Mouse (Mus musculus): ENCODE data around the gene Ubr7. TPM values are rescaled to one million over a fixed set of nuclear protein-coding genes. Genes with fewer than 3 reads are reported as not detected.
A peak's percentile ranks its signal among the peaks of the same experiment; 100 is the strongest.

Ubr7 gene
- polyA plus RNA-seq, 1 experiment from 2014 or later = 35.8 TPM

DNA sequence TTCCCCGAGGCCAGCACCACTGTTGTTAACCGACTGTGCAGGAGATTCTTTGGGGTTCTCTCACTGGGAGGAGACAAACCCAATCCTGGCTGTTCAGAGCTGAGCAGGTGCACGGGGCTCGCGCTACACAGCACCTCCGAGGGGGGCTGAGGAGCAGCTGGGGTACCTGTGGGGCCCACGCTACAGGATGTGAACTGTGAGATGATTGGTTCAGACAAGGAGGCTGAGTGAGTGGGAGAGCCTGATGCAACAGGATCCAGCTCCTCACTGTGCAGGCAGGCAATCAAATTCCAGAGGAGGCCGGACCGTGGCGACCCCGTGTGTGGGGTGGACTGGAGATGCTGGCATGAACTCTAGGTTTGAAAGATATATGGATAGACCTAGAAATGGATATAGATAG is 35.3 kb upstream of the Ubr7 start:
- Histone ChIP-seq H3K27me3 (ENCODE audit: control insufficient read depth, insufficient read depth, low read length) (no peaks in the 10 kb centered on the region), H3K9me3 (replicated peaks; ENCODE audit: control insufficient read depth, low read length) (no peaks in the 10 kb centered on the region), H3K4me3 (ENCODE audit: low read depth, low read length) (no peak overlapping the region), H3K4me1 (ENCODE audit: control insufficient read depth, insufficient read depth, low read length) (no peaks in the 10 kb centered on the region), H3K4me2 (no peak overlapping the region), H3K36me3 (ENCODE audit: control insufficient read depth, insufficient read depth, low read length) (no peaks in the 10 kb centered on the region), H3K9ac (ENCODE audit: low read depth, low read length) (no peak overlapping the region), H3K27ac (ENCODE audit: low read depth, low read length) (no peak overlapping the region)
- WGBS (ENCODE audit: insufficient replicate concordance) = 63% methylated on average over 11 of the region's 11 CpGs
- ATAC-seq (replicated peaks; ENCODE audit: insufficient number of reproducible peaks, low FRiP score, low TSS enrichment) = no peak

DNA sequence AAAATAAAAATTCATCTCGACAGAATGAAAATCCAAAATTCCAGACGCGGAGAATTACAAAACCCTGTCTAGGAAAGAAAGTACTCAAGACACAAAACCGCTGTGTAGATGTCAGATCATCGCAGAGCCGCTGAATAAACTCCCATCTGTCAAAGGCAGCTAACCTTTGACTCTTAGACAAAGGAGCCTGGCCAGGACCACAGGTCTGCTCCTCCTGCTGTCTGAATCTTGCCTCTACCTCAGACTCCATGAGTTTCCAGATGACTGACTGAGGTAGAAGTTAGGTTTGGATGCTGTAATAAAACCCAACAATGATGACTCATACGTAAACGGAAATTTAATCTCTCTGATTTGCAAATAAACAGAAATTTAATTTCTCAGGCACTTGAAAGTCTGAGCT is 34.8 kb upstream of the Ubr7 start:
- Histone ChIP-seq H3K9me3 (replicated peaks; ENCODE audit: control insufficient read depth, low read length) (no peaks in the 10 kb centered on the region), H3K9ac (ENCODE audit: low read depth, low read length) (no peak overlapping the region), H3K4me2 (no peak overlapping the region), H3K27me3 (ENCODE audit: control insufficient read depth, insufficient read depth, low read length) (no peaks in the 10 kb centered on the region), H3K27ac (ENCODE audit: low read depth, low read length) (no peak overlapping the region), H3K36me3 (ENCODE audit: control insufficient read depth, insufficient read depth, low read length) (no peaks in the 10 kb centered on the region), H3K4me1 (ENCODE audit: control insufficient read depth, insufficient read depth, low read length) (no peaks in the 10 kb centered on the region), H3K4me3 (ENCODE audit: low read depth, low read length) (no peak overlapping the region)
- 74% methylated on average over 8 of the region's 8 CpGs for WGBS (ENCODE audit: insufficient replicate concordance)
- ATAC-seq (replicated peaks; ENCODE audit: insufficient number of reproducible peaks, low FRiP score, low TSS enrichment) = no peak

DNA sequence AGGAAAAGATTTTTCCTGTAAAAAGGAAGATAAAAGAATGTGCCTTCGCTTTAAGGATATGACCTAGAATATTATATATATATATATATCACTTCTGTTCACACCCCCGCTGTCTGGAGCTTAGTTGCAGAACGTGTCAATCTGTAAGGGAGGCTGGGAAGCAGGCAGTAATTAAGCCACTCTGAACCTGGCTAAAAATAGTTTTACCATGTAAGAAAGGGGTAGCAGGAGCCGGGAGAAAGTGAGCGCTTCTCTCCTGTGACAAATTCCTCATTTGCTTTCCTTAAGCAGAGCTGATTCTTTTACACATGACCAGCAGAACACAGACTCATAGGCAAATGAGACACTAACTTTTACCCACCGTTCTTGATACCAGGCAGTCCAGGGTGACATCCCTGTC is 33.9 kb upstream of the Ubr7 start:
- no peak for ATAC-seq (replicated peaks; ENCODE audit: insufficient number of reproducible peaks, low FRiP score, low TSS enrichment)

DNA sequence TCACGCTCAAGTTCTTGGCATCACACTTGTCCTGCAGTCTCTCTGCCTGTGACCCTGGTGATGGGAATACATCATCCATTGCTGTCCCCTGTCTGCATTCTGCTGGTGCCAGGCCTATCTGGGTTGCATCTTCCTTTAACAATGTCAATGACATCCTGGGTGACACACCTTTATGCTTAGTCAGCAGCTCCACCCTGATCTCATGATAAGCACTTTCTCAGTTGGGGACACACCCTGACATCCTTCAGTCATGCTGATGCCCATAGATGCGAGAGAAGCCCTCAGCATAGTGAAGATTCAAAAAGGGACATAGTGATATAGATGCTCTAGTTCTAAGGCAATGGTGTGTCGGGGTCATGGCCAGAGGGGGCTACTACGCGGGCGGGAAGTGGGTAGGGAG is 32.6 kb upstream of the Ubr7 start:
- Histone ChIP-seq H3K4me3 (ENCODE audit: low read depth, low read length) (no peak overlapping the region), H3K9ac (ENCODE audit: low read depth, low read length) (no peak overlapping the region), H3K9me3 (replicated peaks; ENCODE audit: control insufficient read depth, low read length) (no peaks in the 10 kb centered on the region), H3K36me3 (ENCODE audit: control insufficient read depth, insufficient read depth, low read length) (no peaks in the 10 kb centered on the region), H3K4me1 (ENCODE audit: control insufficient read depth, insufficient read depth, low read length) (peaks cover 2% of the 10 kb centered on the region; the same call in 1 of the 2 replicates), H3K4me2 (no peak overlapping the region), H3K27ac (ENCODE audit: low read depth, low read length) (no peak overlapping the region), H3K27me3 (ENCODE audit: control insufficient read depth, insufficient read depth, low read length) (no peaks in the 10 kb centered on the region)
- no peak for ATAC-seq (replicated peaks; ENCODE audit: insufficient number of reproducible peaks, low FRiP score, low TSS enrichment)
- WGBS (ENCODE audit: insufficient replicate concordance) = 90% methylated on average over 6 of the region's 6 CpGs

More for the DNA sequence above, 33.9 kb upstream of the Ubr7 start:
- Histone ChIP-seq H3K4me1 (ENCODE audit: control insufficient read depth, insufficient read depth, low read length) (no peaks in the 10 kb centered on the region), H3K9ac (ENCODE audit: low read depth, low read length) (no peak overlapping the region), H3K27me3 (ENCODE audit: control insufficient read depth, insufficient read depth, low read length) (no peaks in the 10 kb centered on the region), H3K4me3 (ENCODE audit: low read depth, low read length) (no peak overlapping the region), H3K36me3 (ENCODE audit: control insufficient read depth, insufficient read depth, low read length) (no peaks in the 10 kb centered on the region), H3K9me3 (replicated peaks; ENCODE audit: control insufficient read depth, low read length) (no peaks in the 10 kb centered on the region), H3K4me2 (no peak overlapping the region), H3K27ac (ENCODE audit: low read depth, low read length) (no peak overlapping the region)
- WGBS (ENCODE audit: insufficient replicate concordance) = 49% methylated on average over 6 of the region's 6 CpGs

DNA sequence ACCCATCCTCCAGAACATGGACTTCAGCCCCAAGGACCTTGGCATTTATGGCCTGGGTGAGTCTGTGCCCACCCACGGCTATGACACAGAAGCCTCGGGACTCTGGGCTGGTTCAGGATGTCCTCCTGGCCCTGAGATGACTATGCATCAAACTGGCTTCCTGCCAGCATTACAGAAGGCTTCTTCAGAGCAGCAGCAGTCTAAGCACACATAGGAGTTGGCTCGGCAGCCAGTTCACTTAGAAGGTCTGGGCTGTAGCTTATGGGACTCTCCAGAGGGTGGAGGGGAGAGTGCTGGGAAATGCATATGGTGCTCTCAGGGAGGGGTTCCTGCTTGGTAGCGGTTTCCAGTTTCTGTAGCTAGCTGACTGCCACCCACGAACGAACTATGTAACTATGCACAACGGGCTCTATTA is 32.0 kb upstream of the Ubr7 start:
- no peak for ATAC-seq (replicated peaks; ENCODE audit: insufficient number of reproducible peaks, low FRiP score, low TSS enrichment)
- Histone ChIP-seq H3K36me3 (ENCODE audit: control insufficient read depth, insufficient read depth, low read length) (no peaks in the 10 kb centered on the region), H3K9ac (ENCODE audit: low read depth, low read length) (no peak overlapping the region), H3K4me1 (ENCODE audit: control insufficient read depth, insufficient read depth, low read length) (peaks cover 5% of the 10 kb centered on the region), H3K4me3 (ENCODE audit: low read depth, low read length) (no peak overlapping the region), H3K27me3 (ENCODE audit: control insufficient read depth, insufficient read depth, low read length) (no peaks in the 10 kb centered on the region), H3K9me3 (replicated peaks; ENCODE audit: control insufficient read depth, low read length) (no peaks in the 10 kb centered on the region), H3K27ac (ENCODE audit: low read depth, low read length) (no peak overlapping the region), H3K4me2 (no peak overlapping the region)
- 78% methylated on average over 7 of the region's 7 CpGs for whole genome bisulfite sequencing (ENCODE audit: insufficient replicate concordance)

DNA sequence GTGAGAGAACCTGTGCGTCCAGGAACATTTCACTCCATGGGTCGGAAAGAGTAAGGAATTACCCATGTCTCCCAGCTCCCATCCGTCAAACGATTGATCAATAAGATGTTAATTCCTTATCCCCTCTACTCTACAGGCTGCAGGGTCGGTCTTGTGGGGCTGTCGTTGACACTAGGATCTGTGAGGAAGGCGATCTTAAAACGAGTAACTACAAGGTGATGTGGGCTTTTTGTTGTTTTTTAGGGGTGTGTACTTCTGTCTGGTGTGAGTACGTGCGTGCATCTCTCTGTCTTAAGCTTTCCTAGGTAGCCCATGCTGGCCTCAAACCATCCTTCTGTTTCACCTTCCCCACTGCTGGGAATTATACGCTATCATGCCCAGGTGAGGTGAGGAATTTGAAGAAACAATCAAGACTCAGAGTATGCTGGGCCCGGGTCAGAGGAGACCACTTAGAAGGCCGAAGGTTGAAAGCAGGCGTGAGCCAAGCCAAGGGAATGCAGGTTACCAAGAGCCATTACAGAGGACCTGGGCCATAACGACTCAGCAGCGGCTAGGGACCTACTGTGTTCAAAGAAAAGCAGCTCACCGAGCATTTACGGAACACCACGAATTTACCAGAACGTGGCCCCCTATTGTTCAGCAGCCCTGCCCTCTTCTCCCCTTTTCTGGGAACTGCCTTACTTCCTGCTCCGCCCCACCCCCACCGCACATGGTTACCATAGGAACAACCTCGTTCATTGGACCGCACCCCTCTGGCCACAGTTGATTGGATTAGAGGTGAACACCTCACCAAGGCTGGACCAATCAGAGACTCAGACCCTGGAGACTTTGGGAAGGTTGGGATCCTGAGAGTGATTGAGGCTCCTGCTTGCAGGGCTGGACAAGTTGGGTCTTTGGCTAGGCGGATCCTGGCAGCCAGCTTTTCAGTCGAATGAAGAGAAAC is 27.6 kb upstream of the Ubr7 start:
- peaks cover 13% of the 10 kb centered on the region for H3K4me1 ChIP-seq (ENCODE audit: control insufficient read depth, insufficient read depth, low read length)
- ATAC-seq (replicated peaks; ENCODE audit: insufficient number of reproducible peaks, low FRiP score, low TSS enrichment) = peak; percentile 95
- no peak overlapping the region for H3K27ac ChIP-seq (ENCODE audit: low read depth, low read length)
- 0 out of 2 replicates have a peak overlapping the region, but pooled peaks have one; percentile 15 for H3K4me3 ChIP-seq (ENCODE audit: low read depth, low read length)
- WGBS (ENCODE audit: insufficient replicate concordance) = 33% methylated on average over 26 of the region's 26 CpGs
- H3K36me3 ChIP-seq (ENCODE audit: control insufficient read depth, insufficient read depth, low read length) = no peaks in the 10 kb centered on the region
- 0 out of 2 replicates have a peak overlapping the region, but pooled peaks have one; percentile 35 for H3K9ac ChIP-seq (ENCODE audit: low read depth, low read length)
- H3K27me3 ChIP-seq (ENCODE audit: control insufficient read depth, insufficient read depth, low read length) = no peaks in the 10 kb centered on the region
- peak overlapping the region; percentile 55 for H3K4me2 ChIP-seq
- no peaks in the 10 kb centered on the region for H3K9me3 ChIP-seq (replicated peaks; ENCODE audit: control insufficient read depth, low read length)

DNA sequence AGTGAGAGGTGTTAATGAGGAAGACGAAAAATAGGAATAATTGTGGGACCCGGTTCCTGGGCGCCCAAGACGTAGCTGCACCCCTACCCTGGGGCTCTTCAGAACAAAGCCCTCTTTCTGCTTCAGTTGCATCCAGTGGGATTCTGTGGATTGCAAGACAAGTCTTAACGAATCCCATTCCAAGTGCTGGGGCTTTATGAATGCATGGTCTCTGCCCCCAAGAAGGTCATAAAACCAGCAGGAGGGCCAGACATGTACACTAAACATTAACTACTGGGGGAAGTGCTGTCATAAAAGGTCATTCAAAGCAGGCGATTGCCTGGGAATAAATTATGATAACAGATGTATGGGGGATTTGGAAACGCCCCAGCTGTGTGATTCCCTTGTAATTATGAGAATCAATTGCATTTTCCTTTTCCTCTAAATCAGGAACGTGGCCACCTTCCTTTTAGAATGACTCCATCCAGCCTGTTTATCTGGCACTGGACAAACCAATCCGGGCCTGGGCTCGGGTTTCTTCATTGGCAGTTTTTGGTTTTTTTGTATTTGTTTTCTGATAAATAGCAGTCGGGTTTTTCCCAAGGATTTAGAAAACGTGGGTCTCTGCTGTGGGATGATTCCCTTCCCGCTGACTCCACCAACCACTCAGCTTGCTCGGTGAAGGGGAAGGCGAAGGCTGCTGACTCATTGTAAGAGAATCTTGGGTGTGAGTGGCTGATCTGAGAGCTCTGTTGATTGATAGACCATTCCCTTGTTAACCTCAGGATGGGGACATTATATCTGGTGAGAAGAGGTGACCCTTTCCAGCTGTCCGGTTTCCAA is 26.8 kb upstream of the Ubr7 start:
- H3K4me1 ChIP-seq (ENCODE audit: control insufficient read depth, insufficient read depth, low read length) = peaks cover 13% of the 10 kb centered on the region
- H3K27me3 ChIP-seq (ENCODE audit: control insufficient read depth, insufficient read depth, low read length) = no peaks in the 10 kb centered on the region
- no peak overlapping the region for H3K4me3 ChIP-seq (ENCODE audit: low read depth, low read length)
- no peak overlapping the region for H3K27ac ChIP-seq (ENCODE audit: low read depth, low read length)
- peak overlapping the region; percentile 55 for H3K4me2 ChIP-seq
- no peaks in the 10 kb centered on the region for H3K36me3 ChIP-seq (ENCODE audit: control insufficient read depth, insufficient read depth, low read length)
- no peak overlapping the region for H3K9ac ChIP-seq (ENCODE audit: low read depth, low read length)
- no peaks in the 10 kb centered on the region for H3K9me3 ChIP-seq (replicated peaks; ENCODE audit: control insufficient read depth, low read length)
- ATAC-seq (replicated peaks; ENCODE audit: insufficient number of reproducible peaks, low FRiP score, low TSS enrichment) = no peak
- 40% methylated on average over 16 of the region's 16 CpGs for WGBS (ENCODE audit: insufficient replicate concordance)

DNA sequence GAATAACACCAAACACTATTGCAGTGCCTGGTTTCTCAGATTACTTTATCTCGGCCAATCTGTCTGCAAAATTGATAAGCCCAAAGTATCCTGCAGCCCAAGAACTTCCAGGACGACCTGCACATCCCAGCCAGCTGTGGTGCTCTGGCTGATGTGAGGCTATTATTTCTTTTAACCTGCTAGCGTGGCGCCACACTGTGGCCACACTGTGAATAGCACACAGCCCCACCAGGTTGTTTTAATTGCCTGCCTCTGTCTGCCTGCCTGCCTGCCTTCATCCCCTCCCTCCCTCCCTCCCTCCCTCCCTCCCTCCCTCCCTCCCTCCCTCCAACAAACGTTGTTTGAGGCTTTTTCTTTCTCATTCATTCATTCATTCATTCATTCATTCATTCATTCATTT is 24.4 kb upstream of the Ubr7 start:
- Histone ChIP-seq H3K9ac (ENCODE audit: low read depth, low read length) (no peak overlapping the region), H3K27ac (ENCODE audit: low read depth, low read length) (no peak overlapping the region), H3K27me3 (ENCODE audit: control insufficient read depth, insufficient read depth, low read length) (no peaks in the 10 kb centered on the region), H3K4me1 (ENCODE audit: control insufficient read depth, insufficient read depth, low read length) (peaks cover 13% of the 10 kb centered on the region), H3K9me3 (replicated peaks; ENCODE audit: control insufficient read depth, low read length) (no peaks in the 10 kb centered on the region), H3K4me3 (ENCODE audit: low read depth, low read length) (no peak overlapping the region), H3K36me3 (ENCODE audit: control insufficient read depth, insufficient read depth, low read length) (no peaks in the 10 kb centered on the region), H3K4me2 (no peak overlapping the region)
- ATAC-seq (replicated peaks; ENCODE audit: insufficient number of reproducible peaks, low FRiP score, low TSS enrichment) = no peak
- 5% methylated on average over 5 of the region's 5 CpGs for WGBS (ENCODE audit: insufficient replicate concordance)

Data from heart, embryonic 11.5 days (tissue).